Mouse (Mus musculus): Measurements from ENCODE around the gene Pjvk.
"Not testable (repeated sequence)": the region's sequence is repeated elsewhere in the genome, so short reads cannot be mapped to it uniquely, and the experiment has no call there.

DNA sequence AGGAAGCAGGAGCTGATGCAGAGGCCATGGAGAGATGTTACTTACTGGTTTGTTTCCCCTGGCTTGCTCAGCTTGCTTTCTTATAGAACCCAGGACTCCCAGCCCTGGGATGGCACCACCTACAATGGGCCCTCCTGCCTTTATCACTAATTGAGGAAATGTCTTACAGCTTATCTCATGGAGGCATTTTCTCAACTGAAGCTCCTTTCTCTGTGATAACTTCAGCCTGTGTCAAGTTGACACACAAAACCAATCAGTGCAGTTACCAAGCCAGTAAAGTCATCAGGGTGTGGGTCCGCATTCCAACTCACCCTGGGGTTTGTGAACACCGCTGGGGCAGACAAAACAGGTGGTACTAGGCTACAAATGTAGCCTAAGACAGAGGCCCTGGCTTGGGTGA, 26.0 kb upstream of the Pjvk start:
- not testable (repeated sequence) for TF ChIP-seq EP300, CTCF (IDR thresholded peaks at IDR 0.05; ENCODE audit: low read depth)

Measured in liver, embryonic 14.5 days (tissue).